Mouse (Mus musculus): Measurements from ENCODE around the gene Zfp867. TPM values are rescaled to one million over a fixed set of nuclear protein-coding genes. Genes with fewer than 3 reads are reported as not detected.
A peak's percentile ranks its signal among the peaks of the same experiment; 100 is the strongest.

Gene Zfp867
- polyA plus RNA-seq, 1 experiment from 2014 or later = 7.3 TPM

GRCm38 (mm10) chr11:59513556-59513955 is 41.3 kb upstream of the Zfp867 start:
- no peak for DNase-seq (ENCODE audit: low spot score)
- 79% methylated on average over 3 of the region's 3 CpGs for WGBS
- Histone ChIP-seq H3K27me3 (replicated peaks; ENCODE audit: insufficient read depth, low read length) (no peaks in the 10 kb centered on the region), H3K4me2 (replicated peaks; ENCODE audit: low read depth, low read length) (no peak overlapping the region), H3K9ac (replicated peaks; ENCODE audit: low read depth) (no peak overlapping the region), H3K4me1 (ENCODE audit: insufficient read depth, low read depth, low read length) (no peaks in the 10 kb centered on the region), H3K27ac (ENCODE audit: low read length) (no peak overlapping the region), H3K4me3 (ENCODE audit: low read depth, low read length) (no peak overlapping the region), H3K36me3 (ENCODE audit: insufficient read depth, low read length) (no peaks in the 10 kb centered on the region), H3K9me3 (ENCODE audit: low read length) (no peaks in the 10 kb centered on the region)
- ATAC-seq = no peak
- TF ChIP-seq CTCF (IDR thresholded peaks at IDR 0.05) (peak; percentile 38), EP300 (IDR thresholded peaks at IDR 0.05) (no peak)

GRCm38 (mm10) chr11:59512733-59513132 is 40.5 kb upstream of the Zfp867 start:
- no peak overlapping the region for H3K4me3 ChIP-seq (ENCODE audit: low read depth, low read length)
- H3K9me3 ChIP-seq (ENCODE audit: low read length) = no peaks in the 10 kb centered on the region
- TF ChIP-seq EP300 (IDR thresholded peaks at IDR 0.05) (no peak), CTCF (IDR thresholded peaks at IDR 0.05) (no peak)
- H3K4me1 ChIP-seq (ENCODE audit: insufficient read depth, low read depth, low read length) = no peaks in the 10 kb centered on the region
- ATAC-seq (no peak), DNase-seq (ENCODE audit: low spot score) (no peak)
- H3K27ac ChIP-seq (ENCODE audit: low read length) = no peak overlapping the region
- 85% methylated on average over 10 of the region's 10 CpGs for WGBS
- no peak overlapping the region for H3K9ac ChIP-seq (replicated peaks; ENCODE audit: low read depth)
- H3K36me3 ChIP-seq (ENCODE audit: insufficient read depth, low read length) = no peaks in the 10 kb centered on the region
- no peak overlapping the region for H3K4me2 ChIP-seq (replicated peaks; ENCODE audit: low read depth, low read length)
- no peaks in the 10 kb centered on the region for H3K27me3 ChIP-seq (replicated peaks; ENCODE audit: insufficient read depth, low read length)

GRCm38 (mm10) chr11:59511558-59511957 is 39.3 kb upstream of the Zfp867 start:
- TF ChIP-seq CTCF (IDR thresholded peaks at IDR 0.05) = no peak
- no peak for TF ChIP-seq EP300 (IDR thresholded peaks at IDR 0.05)
- no peak overlapping the region for H3K9ac ChIP-seq (replicated peaks; ENCODE audit: low read depth)
- H3K9me3 ChIP-seq (ENCODE audit: low read length) = no peaks in the 10 kb centered on the region
- DNase-seq (ENCODE audit: low spot score) (no peak), ATAC-seq (no peak)
- no peak overlapping the region for H3K27ac ChIP-seq (ENCODE audit: low read length)
- H3K4me1 ChIP-seq (ENCODE audit: insufficient read depth, low read depth, low read length) = no peaks in the 10 kb centered on the region
- H3K27me3 ChIP-seq (replicated peaks; ENCODE audit: insufficient read depth, low read length) = no peaks in the 10 kb centered on the region
- H3K4me3 ChIP-seq (ENCODE audit: low read depth, low read length) = no peak overlapping the region
- WGBS = 60% methylated on average over 1 of the region's 1 CpGs
- H3K36me3 ChIP-seq (ENCODE audit: insufficient read depth, low read length) = no peaks in the 10 kb centered on the region
- no peak overlapping the region for H3K4me2 ChIP-seq (replicated peaks; ENCODE audit: low read depth, low read length)

- peak overlapping the region; percentile 90 for H3K9ac ChIP-seq (replicated peaks; ENCODE audit: low read depth)
- DNase-seq (ENCODE audit: low spot score) = no peak
- H3K4me1 ChIP-seq (ENCODE audit: insufficient read depth, low read depth, low read length) = peaks cover 4% of the 10 kb centered on the region; the same call in 1 of the 2 replicates
- peak overlapping the region; percentile 73 for H3K4me3 ChIP-seq (ENCODE audit: low read depth, low read length)
- H3K27ac ChIP-seq (ENCODE audit: low read length) = peak overlapping the region; percentile 92
- peak overlapping the region; percentile 82 for H3K4me2 ChIP-seq (replicated peaks; ENCODE audit: low read depth, low read length)
- H3K36me3 ChIP-seq (ENCODE audit: insufficient read depth, low read length) = peaks cover 13% of the 10 kb centered on the region
- ATAC-seq = peak; percentile 10
- H3K9me3 ChIP-seq (ENCODE audit: low read length) = no peaks in the 10 kb centered on the region
- TF ChIP-seq CTCF (IDR thresholded peaks at IDR 0.05) = no peak
- TF ChIP-seq EP300 (IDR thresholded peaks at IDR 0.05) = no peak
- no peaks in the 10 kb centered on the region for H3K27me3 ChIP-seq (replicated peaks; ENCODE audit: insufficient read depth, low read length)
- under 1% methylated on average over 14 of the region's 14 CpGs for WGBS
Measured at GRCm38 (mm10) chr11:59506713-59507074, 34.4 kb upstream of the Zfp867 start.

GRCm38 (mm10) chr11:59505839-59506712 is 33.8 kb upstream of the Zfp867 start:
- ATAC-seq (peak; percentile 96), DNase-seq (ENCODE audit: low spot score) (peak; percentile 96)
- peak overlapping the region; percentile 73 for H3K4me3 ChIP-seq (ENCODE audit: low read depth, low read length)
- TF ChIP-seq CTCF (IDR thresholded peaks at IDR 0.05) (0 out of 2 replicates have a peak, but pooled peaks have one; percentile 6), EP300 (IDR thresholded peaks at IDR 0.05) (no peak)
- H3K4me2 ChIP-seq (replicated peaks; ENCODE audit: low read depth, low read length) = peak overlapping the region; percentile 82
- 0% methylated on average over 20 of the region's 71 CpGs for WGBS
- H3K27ac ChIP-seq (ENCODE audit: low read length) = peak overlapping the region; percentile 92
- no peaks in the 10 kb centered on the region for H3K27me3 ChIP-seq (replicated peaks; ENCODE audit: insufficient read depth, low read length)
- peak overlapping the region; percentile 90 for H3K9ac ChIP-seq (replicated peaks; ENCODE audit: low read depth)
- H3K36me3 ChIP-seq (ENCODE audit: insufficient read depth, low read length) = peaks cover 13% of the 10 kb centered on the region
- no peaks in the 10 kb centered on the region for H3K9me3 ChIP-seq (ENCODE audit: low read length)
- peaks cover 4% of the 10 kb centered on the region; the same call in 1 of the 2 replicates for H3K4me1 ChIP-seq (ENCODE audit: insufficient read depth, low read depth, low read length)

GRCm38 (mm10) chr11:59505351-59505838 is 33.1 kb upstream of the Zfp867 start:
- ATAC-seq (peak; percentile 34), DNase-seq (ENCODE audit: low spot score) (peak; percentile 68)
- Histone ChIP-seq H3K9ac (replicated peaks; ENCODE audit: low read depth) (peak overlapping the region; percentile 90), H3K4me3 (ENCODE audit: low read depth, low read length) (peak overlapping the region; percentile 73), H3K4me2 (replicated peaks; ENCODE audit: low read depth, low read length) (peak overlapping the region; percentile 82), H3K9me3 (ENCODE audit: low read length) (no peaks in the 10 kb centered on the region), H3K4me1 (ENCODE audit: insufficient read depth, low read depth, low read length) (peaks cover 4% of the 10 kb centered on the region; the same call in 1 of the 2 replicates), H3K27me3 (replicated peaks; ENCODE audit: insufficient read depth, low read length) (no peaks in the 10 kb centered on the region), H3K36me3 (ENCODE audit: insufficient read depth, low read length) (peaks cover 13% of the 10 kb centered on the region), H3K27ac (ENCODE audit: low read length) (peak overlapping the region; percentile 92)
- TF ChIP-seq EP300 (IDR thresholded peaks at IDR 0.05) (no peak), CTCF (IDR thresholded peaks at IDR 0.05) (no peak)
- 1% methylated on average over 21 of the region's 21 CpGs for WGBS

All from lung, postnatal 0 days (tissue).